Mouse (Mus musculus): Measurements from ENCODE around the gene Ptpn1.

DNA sequence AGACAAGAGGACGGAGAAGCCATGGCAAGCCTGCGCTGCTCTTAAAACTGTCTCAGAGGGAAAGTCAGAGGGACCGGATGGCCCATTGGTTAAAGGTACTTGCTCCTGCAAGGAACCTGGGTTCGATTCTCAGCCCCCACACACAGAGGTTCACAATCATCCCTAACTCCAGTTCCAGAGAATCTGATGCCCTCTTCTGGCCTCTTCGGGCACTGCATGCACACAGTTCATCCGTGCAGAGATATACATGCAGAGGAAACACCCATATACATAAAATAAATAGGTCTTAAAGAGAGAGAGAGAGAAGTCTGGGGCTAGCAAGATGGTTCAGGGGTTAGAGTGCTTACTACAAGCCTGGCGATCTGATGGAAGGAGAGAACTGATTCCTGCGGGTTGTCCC lies 94.0 kb downstream of the Ptpn1 start:
- no peak for TF ChIP-seq POLR2A (IDR thresholded peaks at IDR 0.05; ENCODE audit: extremely low read depth, insufficient read depth, low read length)
- no peak; the same call in 1 of the 2 replicates for TF ChIP-seq CTCF (IDR thresholded peaks at IDR 0.05; ENCODE audit: low read depth, low read length)

Data from liver, adult 2 months (tissue).